Mouse (Mus musculus) urinary bladder, postnatal 25 days (tissue): ENCODE results near the gene Cdkn2a.

Source experiments
- DNase-seq: peaks from one replicate; pipeline ENCODE4 v3.0.0; 2022; ENCODE audit warnings: low spot score

Cdkn2a gene

DNA sequence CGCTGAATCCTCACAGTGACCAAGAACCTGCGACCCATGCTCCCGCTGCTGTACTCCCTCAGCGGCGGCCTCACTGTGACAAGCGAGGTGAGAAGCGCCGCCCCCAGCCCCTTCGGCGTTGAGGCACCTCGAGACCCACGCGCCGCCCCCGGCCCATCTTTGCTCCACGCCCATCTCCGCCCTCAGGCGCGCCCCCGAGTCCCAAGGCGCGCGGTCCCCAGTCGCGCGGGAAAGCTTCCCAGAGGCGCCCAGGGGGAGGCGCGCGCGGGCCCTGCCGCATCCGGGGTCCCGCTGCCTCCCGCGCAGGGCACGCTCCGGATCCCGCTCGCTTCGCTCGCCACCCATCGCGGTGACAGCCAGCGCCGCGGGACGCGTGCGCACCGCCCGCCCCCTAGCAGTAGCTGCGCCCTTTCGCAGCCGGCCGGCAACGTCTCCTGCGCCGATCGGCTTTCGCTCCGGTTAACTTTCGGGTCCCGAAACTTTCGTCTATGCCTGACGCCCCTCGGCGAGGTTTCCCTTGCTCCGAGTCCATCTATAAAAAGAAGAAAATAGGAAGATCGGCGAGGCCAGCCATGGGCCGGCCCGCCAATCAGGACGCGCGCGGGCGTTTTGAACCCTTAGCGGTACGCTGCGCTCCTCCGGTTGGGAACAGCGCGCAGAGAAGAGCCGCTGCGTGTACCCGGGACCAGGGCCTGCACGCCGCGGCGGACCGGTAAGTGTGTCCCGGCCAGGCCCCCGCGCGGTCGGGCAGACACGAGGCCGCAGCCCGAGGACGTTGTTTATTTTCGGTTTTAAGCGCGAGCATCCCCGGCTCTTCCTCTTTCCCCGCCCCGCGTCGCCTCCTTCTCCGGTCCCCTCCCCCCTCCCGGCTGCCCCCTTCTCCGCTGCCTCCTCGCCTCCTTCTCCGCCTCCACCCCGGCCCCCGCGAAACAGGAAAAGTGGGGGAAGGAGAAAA, at the start of gene Cdkn2a:
Cdkn2a (minus strand) TSS at position 168 of the 955 bp plus-strand sequence.
- DNase-seq: peak; percentile 54

DNA sequence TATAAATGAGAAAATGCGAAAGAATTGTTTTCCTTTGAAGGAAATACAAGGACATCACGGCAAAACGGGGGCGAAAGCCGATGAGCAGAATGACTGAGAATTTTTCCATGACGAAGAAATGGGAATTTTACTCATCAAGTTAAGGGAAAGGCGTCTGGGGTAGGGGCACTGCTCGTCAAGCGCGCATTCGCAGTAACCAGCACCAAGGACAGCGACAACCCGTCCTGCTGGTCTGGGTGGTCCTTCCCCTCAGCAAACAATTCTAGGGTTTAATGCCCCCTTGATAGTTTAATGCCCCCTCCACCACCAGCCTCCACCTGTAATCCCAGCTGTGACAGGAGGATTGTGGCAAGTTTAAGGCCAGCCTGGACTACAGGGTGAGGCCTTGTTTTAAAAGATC, 19.0 kb upstream of the Cdkn2a start:
- DNase-seq: no peak

DNA sequence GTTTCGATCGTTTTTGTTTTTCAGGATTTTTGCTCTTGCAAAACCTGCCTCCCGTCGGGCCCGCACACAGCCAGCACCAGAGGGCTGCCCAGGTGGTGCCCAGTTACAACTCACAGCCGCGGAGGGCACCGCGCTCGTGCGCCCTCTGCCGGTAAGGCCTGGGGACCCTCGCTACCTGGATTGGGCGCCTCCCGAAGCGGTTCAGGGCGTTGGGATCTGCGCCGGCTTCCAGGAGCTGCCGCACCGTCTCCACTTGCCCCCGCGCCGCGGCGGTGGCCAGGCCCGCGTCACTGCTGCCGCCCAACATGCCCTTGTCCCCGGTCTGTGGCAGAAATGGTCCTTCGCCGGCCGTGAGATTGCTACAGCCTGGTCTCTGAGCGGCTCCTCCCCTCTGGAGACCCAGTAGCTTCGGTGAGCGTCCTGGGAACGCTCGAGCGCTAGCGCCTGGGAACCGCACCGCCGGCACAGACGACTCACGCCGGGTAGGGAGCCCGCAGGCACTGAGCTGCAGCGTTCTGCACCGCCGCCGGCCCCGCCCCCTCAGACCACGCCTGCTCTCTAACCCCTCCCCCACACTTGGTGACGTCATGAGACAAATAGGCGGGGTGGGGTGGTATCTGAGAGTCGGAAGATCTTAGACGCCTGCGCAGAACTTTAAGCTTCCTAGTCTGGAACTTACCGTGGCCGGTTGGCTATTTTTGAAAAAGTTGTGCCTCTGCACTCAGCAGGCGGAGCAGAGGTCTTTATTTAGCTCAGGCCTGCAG, 16.2 kb upstream of the Cdkn2a start, which contains the start of gene Cdkn2b:
Cdkn2b (minus strand) TSS at position 549 of the 764 bp plus-strand sequence.
- DNase-seq: peak; percentile 97

DNA sequence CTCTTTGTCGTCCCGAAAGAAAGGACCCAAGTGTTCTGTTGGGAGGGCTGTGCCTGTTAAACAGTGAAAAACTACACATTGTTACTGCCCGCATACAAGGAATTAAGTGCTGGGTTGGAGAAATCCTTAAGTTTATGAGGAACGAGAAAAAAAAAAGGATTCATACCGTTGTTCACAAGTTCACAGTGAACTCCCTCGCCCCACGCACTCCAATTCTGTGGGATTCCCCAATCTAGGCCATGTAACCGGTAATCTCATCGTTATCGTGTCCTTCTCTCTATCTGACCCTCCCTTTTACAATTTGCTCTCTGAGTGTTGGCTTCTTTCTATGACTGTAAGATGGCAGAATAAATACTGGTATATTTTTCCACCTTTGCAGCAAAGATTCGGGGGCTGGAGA, 15.5 kb upstream of the Cdkn2a start:
- no peak for DNase-seq

DNA sequence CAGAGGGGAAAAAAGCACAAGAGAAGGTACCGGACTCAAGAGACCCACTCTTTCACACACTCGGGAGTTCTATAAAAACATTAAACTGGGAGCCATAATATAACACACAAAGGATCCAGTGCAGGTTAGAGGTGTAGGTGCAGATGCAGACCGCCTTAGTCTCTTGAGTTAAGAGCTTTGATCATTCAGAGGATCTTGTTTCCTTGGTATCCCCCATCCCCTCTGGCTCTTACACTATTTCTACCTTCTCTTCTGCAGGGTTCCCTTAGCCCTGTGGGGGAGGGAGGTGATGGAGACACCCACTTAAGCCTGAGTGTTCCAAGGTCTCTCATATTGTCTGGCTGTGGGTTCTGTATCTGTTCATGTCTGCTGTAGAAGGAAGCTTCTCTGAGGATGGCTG, 13.5 kb upstream of the Cdkn2a start:
- no peak for DNase-seq

DNA sequence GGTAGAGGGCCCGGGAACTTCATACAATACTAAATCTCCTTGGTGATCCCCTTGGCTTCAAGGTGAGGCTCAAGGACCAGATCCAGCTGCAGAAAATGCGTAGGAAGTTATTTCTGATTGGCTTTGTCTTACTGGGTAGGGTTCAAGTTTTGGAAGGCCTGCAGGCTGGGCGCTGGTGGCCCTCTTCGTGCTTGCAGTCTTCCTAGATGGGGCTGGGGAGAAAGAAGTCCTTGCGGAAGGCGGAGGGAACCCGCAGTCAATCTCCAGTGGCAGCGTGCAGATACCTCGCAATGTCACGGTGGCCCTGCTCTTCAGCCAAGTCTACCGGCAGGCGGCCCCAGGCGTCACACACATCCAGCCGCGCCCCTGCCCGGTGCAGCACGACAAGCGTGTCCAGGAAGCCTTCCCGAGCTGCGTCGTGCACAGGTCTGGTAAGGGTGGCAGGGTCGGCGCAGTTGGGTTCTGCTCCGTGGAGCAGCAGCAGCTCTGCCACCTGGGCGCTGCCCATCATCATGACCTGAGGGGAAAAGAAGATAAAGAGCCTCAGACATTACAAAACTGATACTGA, 12.4 kb upstream of the Cdkn2a start:
- no peak for DNase-seq

DNA sequence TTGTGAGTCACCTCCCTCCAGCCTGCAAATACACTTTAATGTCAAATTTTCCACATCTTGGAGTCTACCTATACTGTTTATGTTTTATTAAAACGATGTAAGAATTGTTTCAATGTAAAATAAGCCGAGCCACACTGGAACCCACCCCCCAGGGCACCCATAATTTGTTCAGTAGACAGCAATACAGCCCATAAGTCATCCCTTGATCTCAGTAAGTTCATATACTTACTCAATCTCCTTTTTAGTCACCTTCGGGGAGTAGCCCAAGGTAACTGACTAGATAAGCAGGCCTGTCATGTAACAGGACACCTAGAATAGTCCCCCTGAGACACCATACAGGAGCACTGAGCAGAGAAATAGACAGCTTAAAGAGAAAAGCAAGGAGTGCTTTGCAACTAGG, 11.2 kb upstream of the Cdkn2a start:
- DNase-seq: no peak

DNA sequence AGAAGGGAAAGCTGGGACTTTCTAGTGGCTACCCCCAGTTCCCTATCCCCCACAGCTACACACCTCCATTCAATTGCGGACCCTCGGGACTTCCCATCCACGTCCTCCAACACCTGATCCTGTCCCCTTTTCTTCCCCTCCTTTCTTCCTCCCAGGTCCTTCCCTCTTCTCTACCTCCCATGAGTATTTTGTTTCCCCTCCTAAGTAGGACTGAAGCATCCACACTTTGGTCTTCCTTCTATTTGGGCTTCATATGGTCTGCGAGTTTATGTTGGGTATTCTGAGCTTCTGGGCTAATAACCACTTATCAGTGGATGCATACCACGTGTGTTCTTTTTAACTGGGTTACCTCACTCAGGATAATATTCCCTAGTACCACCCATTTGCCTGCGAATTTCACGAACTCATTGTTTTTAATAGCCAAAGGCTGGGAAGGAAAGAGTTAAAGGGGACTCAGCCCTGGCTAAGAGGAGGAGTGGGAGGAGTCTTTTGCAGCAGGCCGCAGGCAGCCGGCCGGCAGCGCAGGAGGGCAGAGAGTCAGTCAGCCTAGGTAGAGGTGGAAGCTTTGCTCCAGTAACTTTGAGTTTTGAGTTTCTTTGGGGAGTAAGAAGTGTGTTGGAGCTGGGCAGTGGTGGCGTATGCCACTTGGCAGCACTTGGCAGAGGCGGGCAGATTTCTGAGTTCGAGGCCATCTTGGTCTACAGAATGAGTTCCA, 9.0 kb upstream of the Cdkn2a start:
- DNase-seq: no peak

DNA sequence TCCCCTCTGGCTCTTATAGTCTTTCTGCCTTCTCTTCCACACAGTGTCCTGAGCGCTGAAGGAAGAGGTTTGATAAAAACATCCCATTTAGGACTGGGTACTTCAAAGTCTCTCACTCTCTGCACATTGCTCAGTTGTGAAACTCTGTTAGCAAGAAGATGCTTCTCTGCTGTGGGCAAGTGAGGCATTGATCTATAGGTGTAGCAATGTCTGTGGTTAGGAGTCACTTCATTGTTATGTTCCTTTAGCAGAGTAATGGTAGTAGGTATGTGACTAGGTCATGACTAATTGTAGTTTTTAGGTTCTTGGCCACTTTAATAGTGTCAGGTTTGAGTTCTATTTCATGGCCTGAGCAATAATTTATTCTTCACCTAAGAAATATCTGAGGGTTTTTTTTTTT, 7.7 kb upstream of the Cdkn2a start:
- no peak for DNase-seq

DNA sequence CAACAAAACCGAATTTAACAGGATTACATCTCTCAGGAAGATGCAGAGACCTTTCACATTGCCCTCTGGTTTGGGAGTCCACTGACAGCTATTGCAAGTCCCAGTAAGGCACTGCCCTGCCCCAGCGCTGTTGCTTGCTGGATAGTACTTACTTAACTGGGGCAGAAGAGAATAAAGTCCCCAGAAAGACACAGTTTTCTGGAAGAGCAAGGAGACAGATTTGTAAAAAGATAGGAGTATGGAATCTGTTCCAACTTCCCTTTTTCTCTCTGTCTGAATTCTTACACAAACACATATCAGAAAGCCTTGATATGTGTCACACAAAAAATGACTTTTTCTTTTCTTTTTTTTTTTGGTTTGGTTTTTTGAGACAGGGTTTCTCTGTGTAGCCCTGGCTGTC, 5.3 kb upstream of the Cdkn2a start:
- no peak for DNase-seq

DNA sequence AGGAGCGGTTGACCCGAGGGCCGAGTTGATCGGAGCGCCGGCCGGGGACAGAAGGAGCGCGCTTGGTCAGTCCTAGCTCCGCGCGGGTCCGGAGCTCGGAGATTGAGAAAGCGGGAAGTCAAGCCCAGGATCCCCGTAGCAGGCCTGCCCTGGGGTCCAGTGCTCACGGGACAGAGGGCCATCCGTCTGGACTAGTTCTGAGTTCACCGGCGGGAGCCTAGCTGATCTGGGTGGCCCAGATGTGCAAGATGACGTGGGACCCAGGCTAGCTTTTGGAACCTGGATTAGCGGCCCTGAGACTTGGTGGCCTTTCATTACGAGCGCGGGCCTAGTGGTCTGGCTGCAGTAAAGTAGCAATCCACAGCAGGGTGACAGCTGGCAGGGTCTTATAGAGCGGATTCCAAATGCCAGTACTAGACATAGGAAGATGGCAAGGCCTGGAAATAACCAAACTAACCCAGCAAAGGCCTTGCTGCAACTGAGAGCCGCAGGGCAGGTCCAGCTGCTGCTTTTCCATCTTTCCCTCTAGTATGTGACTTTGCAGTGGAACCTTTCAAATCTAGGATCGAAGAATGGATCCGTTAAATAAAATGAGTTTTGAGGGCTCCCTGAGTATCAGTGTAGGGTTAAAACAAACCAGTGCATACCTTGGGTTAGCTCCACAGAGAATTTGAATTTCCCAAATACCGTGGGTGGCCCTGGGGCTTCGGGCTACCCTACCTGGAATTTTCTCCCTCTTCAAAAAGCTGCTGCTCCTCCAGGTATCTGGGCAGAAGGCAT, 1.2 kb upstream of the Cdkn2a start:
- no peak for DNase-seq

DNA sequence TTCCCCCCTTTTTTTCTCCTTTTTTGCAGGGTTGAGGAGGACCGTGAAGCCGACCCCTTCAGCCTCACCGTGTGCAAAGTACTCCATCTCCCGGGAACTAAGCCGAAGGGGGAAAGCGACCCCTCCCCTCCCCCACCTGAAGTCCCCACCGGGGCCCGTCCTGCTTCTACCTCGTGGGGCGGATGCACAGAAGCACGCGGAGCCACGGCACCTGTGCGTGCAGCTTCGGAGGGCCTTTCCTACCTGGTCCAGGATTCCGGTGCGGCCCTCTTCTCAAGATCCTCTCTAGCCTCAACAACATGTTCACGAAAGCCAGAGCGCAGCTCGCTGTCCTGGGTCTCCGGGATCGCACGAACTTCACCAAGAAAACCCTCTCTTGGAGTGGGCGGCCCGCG, 365 bp downstream of the Cdkn2a start:
- DNase-seq: no peak

DNA sequence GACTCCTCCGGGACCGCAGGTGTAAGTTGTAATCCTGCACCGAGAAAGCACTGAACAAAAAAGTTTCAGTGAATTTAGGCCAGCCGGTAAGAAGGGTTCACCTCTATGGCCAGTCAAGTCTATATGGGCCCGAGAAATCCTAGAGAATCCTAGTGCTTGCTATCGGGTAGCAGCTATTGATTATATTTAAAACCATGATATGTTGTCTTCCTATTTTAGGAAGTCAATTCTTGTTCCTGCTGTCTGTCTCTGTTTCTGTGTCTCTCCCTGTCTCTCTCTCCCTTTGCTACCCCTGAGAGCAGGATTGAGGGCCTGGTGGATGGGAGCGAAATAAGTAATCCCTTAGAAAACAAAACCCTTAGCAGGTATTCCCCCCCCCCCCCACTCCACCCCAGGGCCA, 937 bp downstream of the Cdkn2a start:
- DNase-seq: no peak

DNA sequence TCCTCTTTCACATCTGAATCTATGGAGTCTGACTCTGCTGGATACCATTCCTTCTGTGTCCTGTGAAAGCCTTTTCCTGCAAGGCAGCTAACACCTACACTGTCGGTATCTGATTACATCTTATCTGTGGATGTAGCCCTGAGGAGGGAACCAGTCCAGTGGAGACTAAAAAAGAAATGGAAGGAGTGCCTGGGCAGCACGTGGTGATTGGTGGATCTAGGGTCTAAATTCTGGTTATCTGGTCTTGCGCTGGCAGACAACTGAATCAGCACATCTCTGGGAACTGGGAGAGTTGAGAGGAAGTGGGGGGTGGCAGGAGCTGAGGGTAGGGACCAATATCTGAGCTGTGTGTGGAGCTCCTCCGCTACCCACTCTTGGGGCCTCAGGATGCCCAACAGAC, 5.4 kb downstream of the Cdkn2a start:
- DNase-seq: no peak

DNA sequence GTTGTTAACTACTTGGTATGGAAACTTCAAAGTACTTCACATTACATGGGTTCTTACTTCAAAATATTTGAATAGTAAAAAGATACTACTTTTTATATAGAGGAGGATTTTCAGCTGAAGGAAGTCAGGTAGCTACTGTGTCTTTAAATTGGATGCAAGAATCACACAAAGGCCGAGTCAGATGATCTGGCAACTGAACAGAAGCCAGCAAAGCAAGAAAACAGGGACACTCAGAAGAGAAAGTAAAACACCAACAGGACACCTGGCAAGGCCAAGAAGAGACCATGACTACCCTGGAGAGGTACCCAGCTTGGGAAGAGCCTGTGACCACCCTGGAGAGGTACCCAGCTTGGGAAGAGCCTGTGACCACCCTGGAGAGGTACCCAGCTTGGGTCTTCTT, 7.9 kb downstream of the Cdkn2a start:
- no peak for DNase-seq

DNA sequence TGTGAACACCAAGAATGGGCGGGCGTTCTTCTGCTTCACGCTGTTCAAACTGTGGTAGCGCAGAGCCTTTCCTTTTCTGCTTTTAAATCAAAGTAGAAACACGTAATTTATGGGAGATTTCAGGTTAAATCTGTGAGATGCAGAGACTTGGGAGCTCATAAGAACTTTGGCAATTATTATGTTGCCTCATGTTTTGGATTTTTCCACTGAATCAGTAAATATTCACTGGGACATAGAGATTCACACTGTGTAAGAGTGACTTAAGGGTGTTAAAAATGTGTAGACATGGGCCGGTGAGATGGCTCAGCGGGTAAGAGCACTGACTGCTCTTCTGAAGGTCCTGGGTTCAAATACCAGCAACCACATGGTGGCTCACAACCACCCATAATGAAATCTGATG, 8.8 kb downstream of the Cdkn2a start:
- no peak for DNase-seq

DNA sequence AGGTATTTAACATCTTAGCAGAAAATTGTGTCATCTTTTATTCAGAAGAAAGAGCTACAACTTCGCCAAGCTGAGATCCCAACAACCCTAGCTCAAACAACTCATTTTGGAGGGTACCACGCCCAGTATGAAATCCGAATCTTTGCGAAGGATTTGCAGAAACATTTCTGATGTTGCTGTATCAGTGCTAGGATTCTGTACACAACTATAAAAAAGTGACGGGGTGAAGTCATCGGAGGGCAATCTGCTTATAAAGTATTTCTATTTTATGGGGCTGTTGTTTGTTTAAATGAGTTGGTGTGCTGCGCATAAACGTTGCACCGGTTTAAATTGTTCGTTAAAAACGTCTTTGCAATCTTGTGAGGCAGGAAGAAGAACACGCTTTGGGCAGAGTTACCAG, 11.8 kb downstream of the Cdkn2a start:
- DNase-seq: no peak

DNA sequence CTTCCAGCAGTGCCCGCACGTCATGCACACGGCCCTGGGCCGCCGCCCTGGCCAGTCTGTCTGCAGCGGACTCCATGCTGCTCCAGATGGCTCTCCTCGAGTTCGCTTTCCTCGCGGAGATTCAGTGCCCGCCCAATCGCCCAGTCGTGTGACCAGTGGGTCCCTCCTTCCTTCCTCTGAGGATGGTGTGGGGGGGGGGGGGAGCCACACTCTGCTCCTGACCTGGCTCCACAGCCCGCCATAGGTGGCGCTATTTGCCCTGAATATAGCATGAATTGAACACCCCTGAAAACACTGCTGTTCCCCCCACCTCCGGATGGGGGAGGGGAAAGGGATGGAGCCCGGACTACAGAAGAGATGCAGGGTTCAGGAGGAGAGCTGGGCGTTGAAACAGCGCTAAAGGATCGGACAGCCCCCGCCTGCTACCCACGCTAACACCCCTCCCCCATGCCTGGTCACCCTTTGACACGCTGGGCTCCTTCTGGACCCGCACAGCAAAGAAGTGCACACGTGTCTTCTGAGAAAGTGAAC, 12.4 kb downstream of the Cdkn2a start:
- DNase-seq: no peak

DNA sequence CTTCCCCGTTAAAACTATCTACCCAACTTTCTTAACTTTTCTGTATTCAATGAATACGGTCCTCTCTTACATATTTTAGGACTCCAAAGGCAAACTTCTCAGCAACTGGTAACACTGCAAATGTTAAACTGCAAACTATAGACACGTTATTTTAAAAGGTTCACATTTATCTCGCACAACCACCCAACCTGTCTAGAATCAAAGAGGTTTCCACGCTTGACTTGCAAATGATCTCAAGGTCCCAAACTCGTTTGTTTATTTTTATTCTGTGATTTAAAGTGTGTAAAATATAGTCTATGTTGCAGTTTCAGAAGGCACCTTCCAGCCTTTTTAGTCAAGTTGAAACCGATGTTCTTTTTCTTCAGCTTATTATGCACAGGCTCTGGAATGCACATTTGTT, 13.2 kb downstream of the Cdkn2a start:
- DNase-seq: no peak

DNA sequence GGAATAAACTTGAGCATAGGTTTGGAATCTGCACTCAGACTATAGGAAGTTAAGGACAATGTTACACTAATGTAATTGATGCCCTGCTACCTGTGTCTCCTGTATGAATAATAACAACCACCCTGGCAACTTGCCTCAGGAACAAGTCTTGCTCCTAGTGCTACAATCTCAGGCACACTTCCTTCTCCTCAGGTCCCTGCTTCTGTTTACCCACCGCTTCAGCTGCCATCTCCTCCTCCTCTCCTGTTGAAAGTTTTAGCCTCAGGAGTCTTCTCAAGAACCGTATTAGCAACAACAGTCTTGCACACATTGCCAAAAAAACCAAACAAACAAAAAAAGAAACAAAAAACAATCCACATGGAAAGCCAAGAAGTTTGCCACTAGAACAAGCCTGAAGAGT, 14.8 kb downstream of the Cdkn2a start:
- no peak for DNase-seq

DNA sequence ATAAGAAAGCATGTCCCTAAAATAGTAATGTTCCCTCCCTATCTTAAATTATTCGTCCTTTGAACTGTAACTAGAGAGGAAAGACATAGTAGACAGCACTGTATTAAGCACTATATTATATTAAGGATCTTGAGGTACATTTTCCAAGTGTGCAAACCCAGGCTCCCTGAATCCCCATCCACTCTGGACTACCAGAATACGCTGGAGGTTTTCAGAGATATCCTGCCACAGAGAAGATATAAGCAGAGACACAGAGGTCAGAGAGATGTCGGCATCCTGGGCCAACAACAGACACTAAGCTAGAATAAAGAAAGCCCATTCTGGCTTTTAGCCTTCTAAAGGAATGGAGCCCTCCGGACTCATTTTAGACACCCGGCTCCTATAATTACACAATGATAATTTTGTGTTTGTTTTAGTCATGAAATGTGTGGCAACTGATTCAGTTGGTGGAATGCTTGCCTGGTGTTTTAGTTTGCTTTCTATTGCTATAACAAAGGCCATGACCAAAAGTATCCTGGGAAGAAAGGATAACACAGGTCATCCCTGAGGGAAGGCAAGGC, 17.0 kb downstream of the Cdkn2a start:
- no peak for DNase-seq
